Mouse (Mus musculus): ENCODE data around the gene Cdkal1.

Gene Cdkal1

GRCm38 (mm10) chr13:29502481-29503146 lies 352.9 kb downstream of the Cdkal1 start:
- no peak for DNase-seq (ENCODE audit: low read depth, low spot score)

DNA sequence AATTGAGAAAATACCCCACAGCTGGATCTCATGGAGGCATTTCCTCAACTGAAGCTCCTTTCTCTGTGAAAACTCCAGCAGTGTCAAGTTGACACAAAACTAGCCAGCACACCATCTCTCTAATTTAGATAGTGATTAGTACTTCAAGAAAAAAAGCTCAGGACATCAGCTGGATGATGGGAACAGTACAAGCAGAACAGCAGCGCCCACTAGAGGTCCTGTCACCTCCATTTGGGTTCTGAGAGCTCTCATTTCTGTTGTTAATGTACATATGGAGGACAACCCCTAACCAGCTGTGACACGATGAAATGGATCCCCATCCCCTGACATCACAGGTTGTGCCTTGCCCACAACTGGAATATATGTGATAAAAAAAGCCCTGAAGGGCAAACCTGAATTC lies 354.3 kb downstream of the Cdkal1 start:
- DNase-seq (ENCODE audit: low read depth, low spot score): no peak

DNA sequence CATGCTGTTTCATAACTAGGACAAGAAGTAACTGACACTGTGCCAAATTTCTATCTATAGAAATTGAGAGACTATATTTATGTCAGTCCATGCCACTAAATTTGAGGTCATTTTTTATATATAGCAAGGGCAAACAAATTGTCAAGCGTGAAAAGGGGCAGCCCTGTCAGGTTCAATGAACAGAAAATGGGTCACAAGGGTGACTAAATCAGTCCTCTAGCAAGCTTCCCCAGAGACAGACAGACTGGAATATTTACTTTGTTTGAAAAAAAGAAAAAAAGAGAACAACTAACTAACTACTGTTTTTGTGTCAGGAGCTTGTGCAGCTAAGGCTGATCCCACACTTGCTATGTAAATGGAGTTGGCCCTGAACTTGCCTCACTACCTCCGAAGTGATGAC lies 355.7 kb downstream of the Cdkal1 start:
- no peak for DNase-seq (ENCODE audit: low read depth, low spot score)

DNA sequence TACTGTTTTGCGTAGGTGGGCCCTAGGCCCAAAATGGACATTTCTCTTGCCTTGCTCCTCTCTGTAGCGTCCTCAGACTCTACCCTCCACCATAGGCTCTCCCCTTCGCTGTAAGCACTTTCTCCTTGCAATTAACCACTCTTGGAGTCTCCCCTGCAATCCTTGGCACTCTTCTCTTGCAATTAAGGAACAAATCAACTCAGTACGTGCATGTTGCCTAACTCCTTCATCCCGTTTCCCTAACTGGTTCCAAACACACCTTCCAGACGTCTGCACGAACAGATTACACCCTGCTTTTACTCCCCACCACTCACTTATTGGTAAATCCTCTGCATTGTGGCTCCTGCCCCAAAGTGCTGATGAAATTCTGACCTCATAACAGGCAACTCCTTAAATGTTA lies 358.2 kb downstream of the Cdkal1 start:
- DNase-seq (ENCODE audit: low read depth, low spot score): no peak

- DNase-seq (ENCODE audit: low read depth, low spot score): no peak
Measured at GRCm38 (mm10) chr13:29490341-29490740, 365.1 kb downstream of the Cdkal1 start.

DNA sequence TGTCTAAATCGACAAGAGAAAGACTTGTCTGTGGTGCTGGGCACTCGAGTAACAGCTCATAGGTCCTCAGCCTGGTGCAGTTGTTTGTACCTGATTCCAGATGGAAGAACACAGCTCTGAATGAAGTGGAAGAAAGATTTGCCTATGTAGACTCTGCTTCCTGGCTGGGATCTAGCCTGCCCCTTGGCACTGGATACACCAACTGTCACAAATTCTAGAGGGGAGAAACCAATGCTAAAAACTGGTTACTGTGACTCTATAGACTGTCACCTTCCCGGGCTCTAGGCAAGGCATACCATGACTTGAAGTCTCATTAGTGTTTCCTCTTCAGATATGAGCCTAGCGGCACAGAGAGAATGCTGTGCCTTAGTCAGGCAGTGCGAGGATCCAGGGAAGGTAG lies 366.0 kb downstream of the Cdkal1 start:
- no peak for DNase-seq (ENCODE audit: low read depth, low spot score)

DNA sequence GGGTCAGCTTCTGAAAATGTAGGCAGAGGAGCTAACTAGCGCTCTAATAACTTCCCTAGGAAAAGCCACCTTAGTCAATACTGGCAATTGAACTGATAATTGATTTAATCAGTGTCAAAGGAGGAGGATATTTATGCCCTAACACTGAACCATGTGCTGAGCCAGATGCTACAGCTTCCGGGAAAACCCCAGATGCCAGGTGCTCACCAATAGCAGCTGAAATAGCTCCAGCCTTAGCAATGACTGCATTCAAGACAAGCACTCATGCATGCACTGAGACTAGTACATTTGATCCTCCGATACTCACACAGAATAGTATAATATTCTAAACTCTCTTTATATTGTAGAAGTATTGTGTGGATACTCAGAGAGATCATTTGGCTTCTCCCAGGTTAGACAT lies 368.8 kb downstream of the Cdkal1 start:
- DNase-seq (ENCODE audit: low read depth, low spot score): no peak

DNA sequence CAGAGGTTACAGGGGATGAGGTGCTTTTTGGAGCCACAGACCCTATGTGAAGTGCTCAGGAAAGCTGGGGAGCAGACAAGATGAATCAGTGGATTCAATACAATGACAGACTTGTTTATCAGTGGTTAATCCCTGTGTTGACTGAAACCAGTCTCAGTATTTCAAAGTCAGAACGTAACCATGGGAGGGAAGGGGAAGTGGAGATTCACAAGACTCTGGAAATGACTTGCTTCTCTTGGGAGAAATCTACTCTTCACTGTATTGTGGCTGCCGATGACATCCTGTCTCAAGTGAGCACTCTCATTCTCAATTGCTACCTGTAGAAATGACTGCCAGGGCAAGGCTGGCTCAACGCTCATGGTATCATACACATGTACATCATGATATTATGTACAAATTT lies 371.5 kb downstream of the Cdkal1 start:
- no peak for DNase-seq (ENCODE audit: low read depth, low spot score)

- DNase-seq (ENCODE audit: low read depth, low spot score): no peak
Measured at GRCm38 (mm10) chr13:29482147-29482863, 373.2 kb downstream of the Cdkal1 start.

GRCm38 (mm10) chr13:29476421-29476820 lies 379.1 kb downstream of the Cdkal1 start:
- no peak for DNase-seq (ENCODE audit: low read depth, low spot score)

GRCm38 (mm10) chr13:29474301-29474700 lies 381.2 kb downstream of the Cdkal1 start:
- no peak for DNase-seq (ENCODE audit: low read depth, low spot score)

DNA sequence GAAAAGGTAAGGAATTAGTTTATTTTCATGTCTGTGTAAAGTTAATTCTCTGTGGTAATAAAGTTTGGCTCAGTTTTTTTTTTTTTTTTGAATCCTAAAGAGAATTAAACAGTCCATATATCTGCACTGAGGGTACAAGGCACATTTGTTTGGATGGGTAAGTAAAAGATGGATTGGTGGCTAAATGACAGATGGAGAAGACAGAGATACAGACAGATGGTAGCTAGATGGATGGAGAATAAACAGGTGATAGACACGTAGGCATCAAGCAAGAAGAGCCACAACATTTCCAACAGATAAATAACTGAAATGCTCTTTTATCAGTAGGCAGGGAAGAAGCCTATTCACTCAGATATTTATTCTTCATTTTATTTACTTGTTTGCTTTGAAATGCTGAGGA lies 381.7 kb downstream of the Cdkal1 start:
- no peak for DNase-seq (ENCODE audit: low read depth, low spot score)

DNA sequence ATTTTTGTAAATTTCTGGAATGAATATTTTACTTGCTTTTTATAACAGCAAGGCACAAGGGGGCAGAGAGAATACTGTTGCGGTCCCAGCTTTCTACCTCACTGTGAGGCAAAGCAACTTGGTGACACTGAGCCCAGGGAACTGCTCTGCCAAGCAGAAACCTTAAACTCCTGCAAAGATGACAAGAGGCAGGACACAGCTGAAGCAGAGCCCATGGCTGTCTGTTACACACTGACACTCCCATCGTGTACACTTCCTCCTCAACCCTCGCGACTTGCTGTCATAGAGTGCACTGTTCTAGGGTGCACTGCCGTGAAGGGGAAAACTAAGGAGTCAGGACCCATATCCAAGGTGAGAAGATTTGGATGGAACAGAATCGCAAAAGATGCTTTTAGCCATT lies 393.2 kb downstream of the Cdkal1 start:
- DNase-seq (ENCODE audit: low read depth, low spot score): no peak

DNA sequence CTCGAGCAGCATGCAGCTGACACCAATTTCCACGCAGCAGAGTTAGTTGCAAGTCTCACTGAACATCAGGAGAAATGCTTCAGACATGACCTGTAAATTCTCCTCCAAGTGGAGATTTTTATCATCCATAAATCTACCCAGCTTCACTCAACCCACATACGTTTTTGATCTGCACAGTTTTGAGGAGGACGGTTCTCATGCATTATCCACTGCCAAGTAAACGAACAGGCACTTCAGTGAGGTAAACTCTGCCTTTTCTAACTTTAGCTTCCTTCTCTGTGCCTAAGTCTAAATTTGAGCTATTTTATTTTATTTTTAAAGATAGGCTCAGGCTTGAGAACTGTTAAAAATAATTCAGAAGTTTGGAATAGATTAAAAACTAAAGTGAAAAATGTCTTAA lies 394.7 kb downstream of the Cdkal1 start:
- DNase-seq (ENCODE audit: low read depth, low spot score): no peak

GRCm38 (mm10) chr13:29458385-29458784 lies 397.1 kb downstream of the Cdkal1 start:
- DNase-seq (ENCODE audit: low read depth, low spot score): no peak

GRCm38 (mm10) chr13:29437067-29437466 lies 418.4 kb downstream of the Cdkal1 start:
- DNase-seq (ENCODE audit: low read depth, low spot score): no peak

DNA sequence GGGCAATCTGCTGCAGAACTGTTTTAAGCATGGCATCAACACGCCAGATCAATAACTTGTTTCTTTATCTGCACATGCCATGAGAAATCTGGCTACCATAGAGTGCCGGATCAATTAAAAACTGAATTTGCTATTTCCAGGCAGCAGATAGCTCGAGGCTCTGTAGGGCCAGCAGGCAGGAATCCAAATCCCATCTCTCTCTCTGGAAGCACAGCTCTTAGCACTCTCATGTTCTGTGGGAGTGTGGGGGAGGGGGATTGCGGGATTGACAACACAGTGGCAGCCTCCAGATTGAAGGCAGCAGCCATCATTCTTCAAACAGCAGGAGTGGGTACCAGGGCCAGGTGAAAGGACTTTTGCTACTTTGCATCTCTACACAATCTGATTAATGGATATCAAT lies 420.7 kb downstream of the Cdkal1 start:
- DNase-seq (ENCODE audit: low read depth, low spot score): no peak

DNA sequence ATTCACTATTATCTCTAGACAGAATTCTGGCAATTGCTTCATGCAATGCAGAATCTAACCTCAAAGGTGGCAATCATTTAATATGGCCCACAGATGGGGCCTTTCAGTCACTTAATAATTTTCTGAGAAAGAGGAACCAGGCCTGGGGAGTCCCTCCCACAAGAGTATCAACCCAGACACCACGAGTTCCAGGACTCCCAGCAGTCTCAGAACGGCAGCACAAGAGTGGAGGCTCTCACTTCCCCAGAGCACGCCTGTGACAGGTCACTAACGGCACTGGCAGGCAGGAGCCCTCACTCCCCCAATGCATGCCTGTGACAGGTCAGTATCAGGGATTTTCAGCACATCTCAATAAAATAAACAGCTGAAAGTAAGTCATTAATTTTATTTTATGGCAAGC lies 424.6 kb downstream of the Cdkal1 start:
- no peak for DNase-seq (ENCODE audit: low read depth, low spot score)

- no peak for DNase-seq (ENCODE audit: low read depth, low spot score)
Measured at GRCm38 (mm10) chr13:29429877-29430276, 425.6 kb downstream of the Cdkal1 start.

DNA sequence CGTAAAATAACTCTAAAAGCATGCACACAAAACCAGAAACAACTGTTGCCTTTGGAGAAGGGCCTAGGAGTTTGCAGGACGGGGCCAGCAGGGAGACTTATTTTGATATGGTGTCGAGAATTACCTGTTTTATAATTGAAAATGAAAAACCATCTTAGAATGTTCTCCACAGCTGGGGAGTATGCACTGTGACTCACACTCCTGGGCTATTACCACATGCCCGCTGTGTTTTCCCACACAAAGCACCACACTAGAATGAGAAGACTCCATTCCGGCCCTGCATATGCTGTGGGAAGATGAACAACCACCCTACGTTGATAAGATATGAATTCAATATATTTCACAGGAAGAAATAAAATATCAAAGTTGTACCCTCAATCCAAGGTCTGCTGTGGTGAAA lies 426.3 kb downstream of the Cdkal1 start:
- DNase-seq (ENCODE audit: low read depth, low spot score): no peak

- DNase-seq (ENCODE audit: low read depth, low spot score): no peak
Measured at GRCm38 (mm10) chr13:29416450-29417136, 438.9 kb downstream of the Cdkal1 start.

DNA sequence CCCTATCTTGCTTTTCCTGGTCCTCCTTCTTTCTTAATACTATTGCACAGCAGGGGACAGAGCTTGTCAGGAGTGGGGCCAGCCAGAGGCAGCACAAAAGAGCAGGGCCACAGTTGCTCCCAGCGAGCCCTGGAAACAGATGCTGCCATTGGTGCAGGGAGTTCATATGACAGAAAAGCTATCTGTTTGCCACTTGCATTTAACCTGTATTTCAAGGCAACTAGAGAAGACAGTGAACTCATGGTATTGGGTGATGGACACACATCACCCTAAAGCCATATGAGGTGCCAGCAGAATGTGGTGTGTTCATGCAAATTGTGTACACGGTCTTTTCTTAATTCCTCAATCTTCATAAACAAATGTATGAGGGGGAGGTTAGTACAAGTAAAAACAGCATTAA lies 439.5 kb downstream of the Cdkal1 start:
- DNase-seq (ENCODE audit: low read depth, low spot score): no peak

DNA sequence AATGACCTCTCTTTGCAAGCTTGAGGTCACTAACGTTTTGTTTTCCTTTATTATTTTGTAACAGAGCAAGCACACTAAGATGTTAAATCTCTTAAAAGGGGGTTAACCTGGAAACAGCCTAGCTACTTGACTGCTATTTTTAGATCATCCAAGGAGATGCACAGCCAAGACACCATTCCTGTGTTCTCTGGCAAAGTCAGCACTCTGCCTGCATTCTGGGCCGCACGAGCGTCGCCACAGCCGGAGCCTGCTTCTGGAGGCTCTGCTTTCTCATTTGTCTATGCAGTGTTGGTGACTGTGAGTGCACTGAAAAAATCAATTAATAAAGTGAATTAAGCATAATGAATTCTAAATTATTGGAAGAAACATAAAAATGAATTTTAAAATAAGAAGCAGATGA lies 440.6 kb downstream of the Cdkal1 start:
- DNase-seq (ENCODE audit: low read depth, low spot score): no peak

Measured in CD4-positive helper T cell, adult 2 months (primary cell).